Mouse (Mus musculus): ENCODE measurements at regions not wholly inside any gene's neighbourhood (a gene's known extent, or its start where the extent isn't known, plus 50 kb on each side); places are given as distances from the start of the nearest gene placed in this dataset.

GRCm38 (mm10) chr14:25407111-25407510 lies 51.9 kb upstream of the Zmiz1 start:
- TF ChIP-seq CTCF (conservative IDR thresholded peaks at IDR 0.05; ENCODE audit: low read length): no peak
- TF ChIP-seq NANOG (IDR thresholded peaks at IDR 0.05; ENCODE audit: borderline replicate concordance, low read length): no peak
